Mouse (Mus musculus) hindlimb bud, embryonic 11.5 days (tissue): ENCODE data around the gene Zc3h7b.
A peak's percentile ranks its signal among the peaks of the same experiment; 100 is the strongest.

Experiments
- DNase-seq: peaks from one replicate; pipeline ENCODE4 v3.0.0-alpha.2; 2012; ENCODE audit warnings: low read depth, low spot score; ENCODE audit errors: extremely low spot score

The Zc3h7b gene

DNA sequence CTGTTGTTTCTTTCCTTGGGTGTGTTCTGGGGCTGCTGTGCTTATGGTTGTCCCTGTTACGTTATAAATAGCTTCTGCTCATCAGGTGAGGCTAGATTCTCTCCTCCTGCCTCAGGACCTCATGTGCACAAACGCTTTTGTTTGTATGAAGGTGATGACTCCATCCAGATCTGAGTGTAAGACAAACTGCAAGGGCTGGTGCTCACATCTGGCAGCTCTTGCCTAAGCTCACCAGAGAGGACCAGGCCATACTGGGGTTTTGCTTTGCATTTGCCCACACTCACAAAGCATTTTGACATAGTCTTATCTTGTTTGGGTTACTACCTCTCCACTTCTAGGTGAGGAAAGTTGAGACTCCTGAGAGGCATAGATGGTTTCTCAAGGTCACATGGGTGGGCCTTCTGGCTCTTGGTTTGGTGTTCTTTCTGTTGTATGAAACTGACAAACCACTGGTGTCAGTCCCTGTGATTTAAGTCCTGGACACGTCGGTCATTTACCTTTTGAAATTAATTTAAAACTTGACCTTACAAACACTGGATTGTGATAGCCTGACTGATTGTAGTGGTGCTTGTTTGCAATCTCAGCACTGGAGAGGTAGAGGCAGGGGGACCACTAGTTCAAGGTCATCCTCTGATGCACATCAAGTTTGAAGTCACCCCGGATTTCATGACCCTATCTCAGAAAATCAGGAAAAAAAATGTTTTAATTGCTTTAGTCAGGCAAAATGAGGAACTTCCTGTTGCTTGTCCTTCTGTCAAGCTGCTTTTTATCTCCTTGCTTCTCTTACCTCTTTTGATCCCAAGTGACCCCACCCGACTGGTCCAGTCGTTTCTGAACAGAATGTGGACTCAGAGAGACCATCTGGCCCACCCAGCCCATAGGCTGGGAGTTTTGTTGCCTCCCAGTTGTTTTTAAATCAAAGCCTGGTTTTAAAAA, 68.1 kb downstream of the Zc3h7b start:
- no peak for DNase-seq

DNA sequence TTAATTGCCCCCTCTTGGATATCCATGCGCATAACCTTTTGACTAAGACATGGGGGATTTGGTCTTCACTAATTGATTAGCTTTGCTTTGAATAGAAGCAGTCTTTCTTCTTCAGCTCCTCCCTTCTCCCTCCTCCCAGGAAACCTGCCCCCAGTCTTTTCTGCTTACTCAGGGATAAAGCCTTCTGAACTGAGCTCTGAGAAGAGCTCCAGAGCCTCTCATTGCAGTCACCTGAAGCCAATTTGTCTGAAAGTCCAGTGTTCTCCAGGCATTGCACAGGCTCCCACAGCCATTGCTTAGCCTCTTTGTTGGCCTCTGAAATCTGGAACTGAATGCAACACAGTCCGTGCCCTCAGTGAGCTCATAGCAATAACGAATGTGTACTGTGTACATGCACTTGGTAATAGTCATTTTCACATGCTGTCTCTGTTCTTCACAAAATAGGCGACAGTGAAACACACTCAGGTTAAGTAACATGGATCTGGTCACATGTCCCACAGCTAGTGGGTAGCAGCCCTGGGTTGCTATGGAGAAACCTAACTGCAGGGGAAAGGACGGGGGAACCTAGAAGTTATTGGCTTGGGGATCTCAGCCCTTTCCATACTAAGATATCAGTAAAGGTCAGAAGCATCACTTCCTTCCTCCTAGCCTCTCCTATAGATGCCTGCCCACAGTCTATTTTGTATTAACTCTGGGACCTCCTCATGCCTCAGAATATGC, 69.3 kb downstream of the Zc3h7b start:
- no peak for DNase-seq

DNA sequence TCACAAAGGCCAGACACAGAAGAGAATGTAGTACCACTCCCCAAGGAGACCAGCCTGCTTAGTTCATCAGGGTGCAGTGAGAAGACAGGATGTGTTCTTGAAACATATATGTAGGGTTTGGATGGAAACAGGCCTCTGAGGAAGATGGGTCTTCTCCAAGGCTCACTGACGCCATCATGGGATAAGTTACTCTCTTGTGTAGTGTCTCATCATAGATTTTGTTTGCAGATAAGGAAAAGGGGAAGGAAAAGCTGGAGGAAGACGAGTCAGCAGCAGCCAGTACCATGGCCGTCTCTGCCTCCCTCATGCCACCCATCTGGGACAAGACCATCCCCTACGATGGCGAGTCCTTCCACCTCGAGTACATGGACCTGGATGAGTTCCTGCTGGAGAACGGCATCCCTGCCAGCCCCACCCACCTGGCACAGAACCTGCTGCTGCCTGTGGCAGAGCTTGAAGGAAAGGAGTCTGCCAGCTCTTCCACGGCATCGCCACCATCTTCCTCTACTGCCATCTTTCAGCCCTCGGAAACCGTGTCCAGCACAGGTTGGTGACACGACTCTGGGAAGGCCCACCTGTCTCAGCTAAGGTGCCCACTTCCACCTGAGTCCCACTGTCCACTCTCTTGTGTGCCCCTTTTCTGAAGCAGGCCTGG, 70.0 kb downstream of the Zc3h7b start:
- no peak for DNase-seq

DNA sequence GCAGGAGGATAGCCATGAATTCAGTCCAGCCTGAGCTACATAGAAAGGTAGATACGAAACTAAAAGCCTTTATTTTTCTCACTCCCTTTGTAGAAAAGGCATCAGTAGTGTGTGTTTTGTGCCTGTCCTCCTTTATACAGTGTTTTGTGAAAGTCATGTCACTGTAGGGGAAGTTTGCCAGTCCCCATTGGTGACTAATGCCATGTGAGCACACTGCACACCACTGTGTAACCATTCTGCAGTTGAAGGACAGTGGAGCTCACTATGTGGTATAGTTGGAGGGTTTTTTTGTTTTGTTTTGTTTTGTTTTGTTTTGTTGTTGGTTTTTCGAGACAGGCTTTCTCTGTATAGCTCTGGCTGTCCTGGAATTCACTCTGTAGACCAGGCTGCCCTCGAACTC, 73.5 kb downstream of the Zc3h7b start:
- no peak for DNase-seq

GRCm38 (mm10) chr15:81822631-81823030, 77.8 kb downstream of the Zc3h7b start:
- DNase-seq = no peak

DNA sequence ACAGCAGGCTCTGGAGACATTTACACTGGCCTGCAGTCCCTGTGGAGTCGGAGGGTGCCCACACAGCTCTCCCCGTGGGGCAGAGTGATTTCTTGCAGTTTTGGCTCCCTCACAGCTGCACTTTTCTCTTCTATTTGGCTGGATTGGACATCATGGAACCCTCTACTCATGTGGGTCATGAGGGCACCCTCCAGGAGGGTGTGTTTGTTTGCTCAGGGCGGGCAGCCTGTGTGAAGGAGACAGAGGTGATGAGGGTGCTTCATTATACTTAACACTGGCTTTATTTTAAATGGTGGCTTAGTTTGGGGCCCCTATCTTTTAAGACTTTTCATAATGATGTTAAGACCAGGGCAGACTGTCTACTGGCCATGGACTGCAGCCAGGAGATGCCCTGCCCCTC, 80.0 kb downstream of the Zc3h7b start:
- DNase-seq = no peak

GRCm38 (mm10) chr15:81828426-81829207, 83.8 kb downstream of the Zc3h7b start:
- DNase-seq = no peak

DNA sequence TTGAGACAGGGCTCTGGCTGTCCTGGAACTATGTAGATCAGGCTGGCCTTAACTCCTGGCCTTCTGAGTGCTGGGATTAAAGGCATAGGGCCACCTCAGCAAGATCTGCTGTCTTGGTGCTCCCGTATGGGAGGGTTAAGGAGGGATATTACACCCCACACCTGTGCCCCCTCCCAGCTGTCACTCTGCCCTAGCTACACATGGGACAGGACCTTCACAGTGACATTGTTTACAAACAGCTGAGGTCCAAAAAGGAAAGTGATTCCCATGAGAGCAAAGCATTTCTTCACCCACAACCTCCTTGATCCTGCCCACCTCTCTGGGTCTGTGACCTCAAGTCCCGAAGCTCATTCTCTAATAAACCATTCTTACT, 84.3 kb downstream of the Zc3h7b start:
- no peak for DNase-seq

GRCm38 (mm10) chr15:81830530-81830929, 85.7 kb downstream of the Zc3h7b start:
- no peak for DNase-seq

- peak; percentile 93 for DNase-seq
Measured at GRCm38 (mm10) chr15:81831136-81831825, 86.4 kb downstream of the Zc3h7b start.

- DNase-seq = no peak
Measured at GRCm38 (mm10) chr15:81832219-81832618, 87.4 kb downstream of the Zc3h7b start.

- no peak for DNase-seq
Measured at GRCm38 (mm10) chr15:81833481-81833880, 88.6 kb downstream of the Zc3h7b start.

DNA sequence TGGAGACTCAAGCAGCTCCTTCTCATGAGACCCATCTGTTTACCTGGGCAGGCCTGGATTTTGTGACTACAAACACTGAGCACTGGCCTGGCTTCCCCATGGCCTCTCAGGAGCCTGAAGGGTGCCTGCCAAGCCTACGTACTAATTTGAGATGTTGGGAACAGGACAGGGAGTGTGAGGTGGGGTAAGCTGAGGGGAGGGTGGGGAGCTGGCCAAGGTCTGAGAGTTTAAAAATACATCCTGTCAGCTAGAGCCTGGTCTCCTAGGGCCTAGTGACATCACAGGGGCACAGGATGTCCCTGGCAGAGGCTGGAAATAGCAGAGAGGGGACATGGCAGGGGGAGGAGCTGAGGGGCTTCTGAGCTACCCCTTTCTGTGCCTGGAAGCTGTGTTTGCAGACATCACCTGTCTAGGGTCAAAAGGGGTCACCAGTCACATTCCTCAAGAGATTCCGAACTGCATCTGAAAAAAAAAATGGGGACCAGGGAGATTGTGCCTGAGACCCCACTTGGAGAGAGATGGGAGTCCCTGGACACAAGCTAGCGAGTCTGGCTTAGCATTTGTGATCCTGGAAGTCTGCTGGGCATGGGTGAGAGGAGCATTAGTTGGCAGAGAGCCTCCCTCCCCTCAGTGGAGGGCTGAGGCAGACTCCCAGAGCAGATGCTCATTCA, 89.4 kb downstream of the Zc3h7b start:
- DNase-seq = no peak

- DNase-seq = no peak
Measured at GRCm38 (mm10) chr15:81835007-81835880, 90.4 kb downstream of the Zc3h7b start.

- DNase-seq = no peak
Measured at GRCm38 (mm10) chr15:81836124-81836821, 91.4 kb downstream of the Zc3h7b start.

DNA sequence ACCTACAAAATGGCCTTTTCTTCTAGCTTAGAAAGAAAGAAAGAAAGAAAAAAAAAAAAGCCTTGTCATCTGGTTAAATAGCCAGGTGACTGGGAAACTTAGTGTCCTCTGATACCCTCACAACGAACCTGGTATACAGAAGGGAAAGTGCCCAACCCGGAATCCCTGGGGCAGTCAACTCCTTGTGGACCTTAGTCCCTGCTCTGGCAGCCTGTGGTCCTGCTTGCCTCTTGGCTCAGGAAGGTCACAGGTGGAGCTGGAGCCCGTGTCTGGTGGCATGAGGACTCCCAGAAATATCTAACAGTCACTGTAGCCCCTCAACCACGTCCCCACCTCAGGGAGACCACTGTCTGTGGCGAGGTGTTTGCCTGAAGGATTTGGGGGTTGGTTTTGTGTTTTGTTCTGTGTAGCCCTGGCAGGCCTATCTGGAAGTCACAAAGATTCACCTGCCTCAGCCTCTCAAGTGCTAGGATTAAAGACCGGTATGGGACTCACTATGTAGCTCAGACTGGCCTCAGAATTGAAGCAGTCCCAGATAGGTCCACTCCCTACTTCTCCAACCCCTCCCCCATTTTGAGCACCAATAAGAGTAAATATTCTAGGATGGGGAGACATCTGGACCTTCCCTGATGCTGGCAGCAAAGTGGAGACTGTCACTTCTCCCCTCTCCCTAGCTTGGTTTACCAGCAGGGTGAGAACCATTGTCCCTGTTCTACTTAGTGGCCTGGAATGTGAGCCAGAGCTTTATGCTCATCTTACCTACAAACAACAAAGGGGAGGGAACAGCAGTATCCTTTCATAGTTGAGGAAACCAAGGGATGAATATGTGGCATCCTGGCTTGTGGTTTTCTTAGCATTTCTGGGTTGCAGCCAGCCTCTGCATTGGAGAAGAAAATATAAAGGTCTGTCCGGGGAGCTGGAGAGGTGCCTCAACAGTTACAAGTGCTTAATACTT, 92.4 kb downstream of the Zc3h7b start:
- no peak for DNase-seq
